Mouse (Mus musculus) megakaryocyte-erythroid progenitor cell, adult 5-6 weeks (primary cell): ENCODE data around the gene Anp32b. TPM values are rescaled to one million over a fixed set of nuclear protein-coding genes. Genes with fewer than 3 reads are reported as not detected.

Experiments
- ATAC-seq: replicated peaks from 2 replicates; pipeline ENCODE4 v1.8.0; 2016; ENCODE audit warnings: mild to moderate bottlenecking, inconsistent platforms; ENCODE audit not compliant: severe bottlenecking, poor library complexity, low FRiP score, low TSS enrichment
- total RNA-seq, 2 experiments: library from RNA; stranded (forward) in 1 of 2; stranded (reverse) in 1 of 2; fragments of 200-1000, 215-1000 nt in 1 of 2; fragments of >200 nt in 1 of 2; fragmentation: Nextera tagmentation in 1 of 2; gene quantifications; 2 replicates each; pipeline ENCODE4 v1.2.3; 2014 to 2017

The Anp32b gene
- total RNA-seq, 2 experiments from 2014 or later: 265 to 1,006 TPM

DNA sequence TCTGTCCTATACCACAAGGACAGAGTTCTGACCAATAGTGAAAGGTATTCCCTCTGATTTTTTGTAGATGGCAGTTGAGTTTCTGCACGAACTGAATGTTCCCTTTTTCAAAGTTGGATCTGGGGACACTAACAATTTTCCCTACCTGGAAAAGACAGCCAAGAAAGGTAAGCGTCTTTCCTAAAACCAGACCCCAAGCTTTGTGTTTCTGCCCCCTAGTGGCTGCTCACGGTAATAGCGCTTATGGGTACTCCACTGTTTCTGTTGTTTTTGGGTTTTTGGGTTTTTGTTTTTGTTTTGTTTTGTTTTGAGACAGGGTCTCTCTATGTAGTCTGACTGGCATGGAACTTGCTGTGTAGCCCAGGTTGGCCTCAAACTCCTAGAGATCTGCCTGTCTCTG lies 48.3 kb downstream of the Anp32b start:
- ATAC-seq: no peak

DNA sequence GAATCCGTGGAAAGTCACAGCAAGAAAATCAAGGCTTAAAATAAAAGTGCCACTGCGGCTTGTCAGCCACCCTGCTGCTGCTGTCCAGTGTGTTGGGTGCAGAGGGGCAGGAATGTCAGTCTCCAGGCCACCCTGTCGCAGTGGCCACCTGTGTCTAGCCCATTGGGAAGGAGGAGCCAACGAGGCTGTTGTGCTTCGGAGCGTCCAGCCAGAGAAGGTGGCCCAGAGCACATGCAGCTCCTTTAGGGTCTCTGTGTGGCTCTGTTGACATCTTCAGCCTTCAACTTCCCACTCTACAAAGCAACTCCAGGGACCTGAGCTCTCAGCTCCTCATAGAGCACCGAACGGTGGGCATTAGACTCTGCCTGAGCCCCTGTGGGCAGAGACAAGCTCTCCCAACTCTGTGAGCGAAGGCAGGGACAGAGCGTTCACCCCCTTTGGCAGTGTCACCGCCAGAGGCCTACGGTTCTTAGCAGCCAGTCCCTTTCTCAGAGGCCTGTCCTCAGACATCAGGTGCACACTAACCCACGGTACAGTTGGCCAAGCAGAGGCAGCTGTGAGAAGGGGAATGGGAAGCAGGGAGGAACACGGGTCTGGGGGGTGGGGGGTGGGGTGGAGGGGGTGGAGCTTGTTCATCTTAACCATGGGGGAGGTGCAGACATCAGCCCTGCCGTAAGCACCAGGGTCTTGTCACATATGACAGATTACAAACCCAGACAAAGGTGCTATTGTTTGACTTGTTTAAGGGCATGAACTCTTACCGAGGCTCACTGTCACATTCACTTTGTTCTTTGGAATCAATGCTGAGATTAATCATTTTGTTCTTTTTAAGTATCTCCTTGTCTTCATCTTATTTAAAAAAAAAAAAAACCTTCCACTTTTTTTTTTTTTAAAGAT lies 52.2 kb downstream of the Anp32b start:
- no peak for ATAC-seq

DNA sequence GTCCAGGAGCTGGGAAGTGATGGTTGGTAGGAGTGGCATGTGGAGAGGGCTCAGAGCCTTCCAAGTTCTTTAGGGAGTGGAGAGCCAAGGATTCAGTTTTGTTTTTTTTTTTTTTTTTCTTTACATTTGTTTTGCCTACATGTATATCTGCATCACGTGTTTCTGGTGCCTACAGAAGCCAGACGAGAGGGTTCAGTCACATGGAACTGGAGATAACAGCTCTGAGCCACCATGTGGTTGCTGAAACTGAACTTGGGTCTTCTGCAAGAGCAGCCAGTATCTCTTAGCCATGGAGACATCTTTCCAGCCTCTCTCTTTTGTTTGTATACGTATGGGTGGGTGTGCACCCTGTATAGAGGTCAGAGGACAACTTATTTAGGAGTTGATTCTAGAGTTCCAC lies 53.2 kb downstream of the Anp32b start:
- ATAC-seq: peak; percentile 56

DNA sequence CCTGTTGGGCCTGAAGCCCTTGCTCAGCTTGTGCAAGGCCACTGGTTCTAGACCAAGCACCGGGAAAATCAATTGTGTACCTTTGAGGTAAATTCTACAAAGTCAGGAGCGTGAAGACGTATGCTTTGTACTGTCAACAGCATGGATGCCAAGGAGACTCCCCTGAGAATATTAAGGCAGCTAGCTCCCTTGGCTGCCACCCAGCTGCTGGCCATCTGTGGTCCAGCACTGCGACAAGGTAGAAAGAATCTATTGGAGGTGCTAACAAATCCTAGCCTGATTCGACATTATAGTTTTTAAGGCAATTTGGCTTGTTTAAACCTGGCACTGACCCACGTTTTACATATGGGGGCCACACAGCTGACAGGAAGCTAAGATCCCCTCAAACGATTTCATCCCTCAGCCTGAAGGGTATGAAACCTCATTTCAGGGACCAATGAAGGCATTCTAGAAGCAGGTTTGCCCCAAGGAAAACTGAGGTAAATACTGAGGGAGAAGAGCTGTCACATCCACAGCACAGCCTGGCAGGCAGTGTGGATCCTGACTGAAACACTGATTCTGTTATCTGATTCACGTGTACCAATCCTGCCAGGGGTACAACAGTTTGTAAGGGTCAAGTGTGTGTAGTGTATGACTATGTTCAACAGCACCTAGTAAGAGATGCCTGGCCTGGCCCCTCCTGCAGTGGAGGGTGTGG lies 54.8 kb downstream of the Anp32b start:
- ATAC-seq: no peak

DNA sequence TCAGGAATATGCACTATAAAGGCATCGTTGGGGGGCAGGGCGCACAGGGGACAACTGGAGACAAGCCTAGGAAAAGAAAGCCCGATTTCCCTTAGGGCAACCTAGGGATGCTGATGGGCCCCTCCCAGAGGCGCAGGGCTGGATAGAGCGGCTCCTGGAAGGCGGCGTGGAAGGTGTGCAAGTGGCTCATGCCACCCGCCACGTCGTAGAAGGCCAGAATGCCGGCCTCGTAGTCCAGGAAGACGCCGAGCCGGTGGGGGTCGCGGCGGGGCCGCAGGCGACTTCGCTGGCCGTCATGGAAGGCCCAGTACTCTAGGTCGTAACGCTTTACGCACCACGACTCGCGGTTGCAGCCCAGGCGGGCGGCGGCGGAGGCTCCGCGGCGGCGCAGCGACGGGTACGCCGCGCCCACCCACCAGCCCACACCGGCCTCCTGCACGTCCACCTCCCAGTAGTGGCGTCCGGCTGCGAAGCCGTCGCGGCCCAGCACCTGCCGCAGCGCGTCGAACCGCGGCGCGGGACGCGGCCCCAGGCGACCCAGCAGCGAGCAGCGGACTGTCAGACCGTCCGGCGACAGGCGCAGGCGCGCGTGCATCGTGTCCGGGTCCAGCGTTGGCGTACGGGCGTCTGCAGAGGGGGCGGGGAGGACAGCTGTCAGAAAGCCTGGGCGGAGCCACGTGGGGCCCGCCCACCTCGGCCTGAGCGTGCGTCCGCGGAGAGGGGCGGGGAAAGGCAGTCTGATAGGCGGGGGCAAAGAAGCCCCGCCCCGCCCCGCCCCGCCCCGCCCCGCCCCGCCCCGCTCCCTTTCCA lies 56.3 kb downstream of the Anp32b start:
- peak; percentile 92 for ATAC-seq

DNA sequence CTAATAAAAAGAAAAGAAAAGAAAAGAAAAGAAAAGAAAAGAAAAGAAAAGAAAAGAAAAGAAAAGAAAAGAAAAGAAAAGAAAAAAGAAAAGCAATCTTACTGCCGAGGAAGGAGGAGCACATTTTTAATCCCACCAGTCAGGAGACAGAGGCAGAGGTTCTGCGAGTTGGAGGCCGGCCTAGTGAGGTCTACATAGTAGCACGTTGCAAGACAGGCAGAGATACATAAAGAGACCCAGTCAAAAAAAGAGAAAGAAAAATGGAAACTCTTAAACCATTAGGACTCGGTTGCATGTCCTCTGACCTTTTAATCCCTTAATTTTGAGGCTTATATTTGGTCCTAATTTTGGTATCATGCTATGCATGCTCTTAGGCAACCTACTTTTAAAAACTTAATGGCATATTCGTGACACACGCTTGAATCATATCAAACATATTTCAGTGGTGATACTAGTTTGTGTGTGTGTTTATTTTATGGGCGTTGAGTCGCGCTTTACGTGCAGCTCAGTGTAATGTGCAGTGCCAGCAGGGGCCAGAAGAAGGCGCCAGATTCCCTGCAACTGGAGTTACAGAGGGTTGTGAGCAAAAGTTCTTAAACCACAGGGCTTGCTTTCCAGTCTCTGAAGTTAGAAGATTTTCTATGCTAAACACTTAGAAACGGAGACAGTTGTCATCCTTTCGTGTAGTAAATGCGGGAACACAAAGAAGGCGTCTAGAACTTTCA lies 57.2 kb downstream of the Anp32b start:
- peak; percentile 72 for ATAC-seq

DNA sequence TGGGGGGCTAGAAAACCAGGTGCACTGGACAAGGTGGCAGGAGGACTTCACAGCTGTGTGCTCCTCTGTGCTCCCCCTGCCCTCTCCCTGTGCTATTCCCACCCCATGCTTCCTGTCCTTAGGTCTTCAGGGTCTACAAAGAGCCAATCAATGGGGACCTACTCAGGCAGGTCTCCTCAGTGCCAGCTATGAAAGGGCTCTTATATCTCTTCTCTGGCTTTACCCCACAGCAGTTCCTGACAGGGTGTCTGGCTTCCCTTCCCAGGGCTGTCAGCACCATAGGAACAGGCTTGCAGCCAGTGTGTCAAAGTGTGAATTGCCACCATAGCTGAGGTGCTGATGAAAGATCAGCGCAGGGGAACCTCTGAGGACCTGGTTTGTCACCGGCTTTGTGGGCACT lies 69.8 kb downstream of the Anp32b start:
- ATAC-seq: no peak

DNA sequence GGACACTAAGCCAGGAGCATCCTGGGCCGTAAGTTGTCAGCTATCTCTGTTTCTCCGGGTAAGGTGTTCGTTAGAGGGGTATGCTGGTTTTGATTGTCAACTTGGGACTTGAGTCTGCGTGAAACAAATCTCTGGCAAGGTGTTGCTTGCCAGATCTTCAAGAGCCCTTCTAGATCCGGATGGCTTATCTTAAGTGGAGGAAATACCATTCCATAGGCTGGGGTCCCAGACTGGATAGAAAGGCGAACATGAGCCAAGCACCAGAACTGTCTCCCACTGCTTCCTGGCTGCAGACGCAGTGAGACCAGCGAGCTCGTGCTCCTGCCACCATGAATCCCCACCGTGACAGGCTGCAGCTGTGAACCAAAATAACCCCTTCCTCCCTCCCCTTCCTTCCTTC lies 70.8 kb downstream of the Anp32b start:
- no peak for ATAC-seq

Other genes with a start within 250 kb of the Anp32b start
- gene Foxe1, start 107.3 kb upstream of the Anp32b start, total RNA-seq (2014; fragmentation: Nextera tagmentation): not detected in 2 replicates
- gene Foxe1, start 107.3 kb upstream of the Anp32b start, total RNA-seq (2017): 0.23 TPM in 1 of 2 replicates, not detected in the other
- 5.6 and 10.7 TPM in 2 replicates for gene Trmo, start 61.5 kb upstream of the Anp32b start, total RNA-seq (2014; fragmentation: Nextera tagmentation)
- 8.9 and 11.4 TPM in 2 replicates for gene Trmo, start 61.5 kb upstream of the Anp32b start, total RNA-seq (2017)
- gene Hemgn, start 37.4 kb upstream of the Anp32b start, total RNA-seq (2014; fragmentation: Nextera tagmentation): 120 and 199 TPM in 2 replicates
- gene Hemgn, start 37.4 kb upstream of the Anp32b start, total RNA-seq (2017): 129 and 182 TPM in 2 replicates
- 58.0 and 77.3 TPM in 2 replicates for gene Nans, start 38.3 kb downstream of the Anp32b start, total RNA-seq (2014; fragmentation: Nextera tagmentation)
- gene Nans, start 38.3 kb downstream of the Anp32b start, total RNA-seq (2017): 57.8 and 68.7 TPM in 2 replicates
- gene Trim14, start 85.2 kb downstream of the Anp32b start, total RNA-seq (2014; fragmentation: Nextera tagmentation): 8.5 and 13.1 TPM in 2 replicates
- 7.3 and 8.1 TPM in 2 replicates for gene Trim14, start 85.2 kb downstream of the Anp32b start, total RNA-seq (2017)
- 9.8 and 18.9 TPM in 2 replicates for gene Coro2a, start 151.3 kb downstream of the Anp32b start, total RNA-seq (2014; fragmentation: Nextera tagmentation)
- 1.6 and 7.3 TPM in 2 replicates for gene Coro2a, start 151.3 kb downstream of the Anp32b start, total RNA-seq (2017)
- 0.26 and 0.64 TPM in 2 replicates for gene Tbc1d2, start 199.3 kb downstream of the Anp32b start, total RNA-seq (2014; fragmentation: Nextera tagmentation)
- 0.80 and 0.88 TPM in 2 replicates for gene Tbc1d2, start 199.3 kb downstream of the Anp32b start, total RNA-seq (2017)